Mouse (Mus musculus): Measurements from ENCODE around the gene D1Ertd622e. TPM values are rescaled to one million over a fixed set of nuclear protein-coding genes. Genes with fewer than 3 reads are reported as not detected.

The D1Ertd622e gene
- polyA plus RNA-seq, 1 experiment from 2014 or later = 22.0 TPM

DNA sequence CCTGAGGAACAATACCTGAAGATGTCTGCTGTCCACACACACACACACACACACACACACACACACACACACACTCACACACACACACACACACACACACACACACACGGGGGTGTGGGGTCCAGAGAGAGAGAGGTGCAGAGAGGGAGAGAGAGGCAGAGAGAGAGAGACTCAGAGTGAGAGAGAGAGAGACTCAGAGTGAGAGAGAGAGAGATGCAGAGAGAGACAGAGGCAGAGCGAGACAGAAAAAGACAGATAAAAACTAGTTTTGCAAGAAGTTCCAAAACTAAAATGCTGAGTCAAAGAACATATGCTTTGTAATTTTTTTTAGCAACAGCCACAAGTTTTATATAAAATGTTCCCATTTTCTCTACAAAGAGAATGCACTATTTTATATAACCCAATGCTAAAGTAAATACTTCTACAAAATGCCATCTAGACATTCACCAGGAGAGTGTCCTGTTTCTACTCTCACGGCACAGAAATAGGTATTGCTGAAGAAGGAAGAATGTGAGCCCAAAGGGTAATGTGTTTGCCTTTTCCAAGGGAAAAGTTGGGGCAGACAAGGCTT lies 11.2 kb downstream of the D1Ertd622e start:
- Histone ChIP-seq H3K9ac (ENCODE audit: low read length) (no peak overlapping the region), H3K4me3 (replicated peaks; ENCODE audit: low read length) (no peak overlapping the region), H3K27me3 (ENCODE audit: control insufficient read depth, insufficient read depth, low read length) (no peaks in the 10 kb centered on the region), H3K4me2 (ENCODE audit: low read depth, low read length) (no peak overlapping the region), H3K27ac (ENCODE audit: low read length) (no peak overlapping the region), H3K9me3 (replicated peaks; ENCODE audit: control insufficient read depth, low read length) (no peaks in the 10 kb centered on the region), H3K36me3 (ENCODE audit: control insufficient read depth, insufficient read depth, low read length) (peaks cover 5% of the 10 kb centered on the region; the same call in 1 of the 2 replicates), H3K4me1 (ENCODE audit: control insufficient read depth, insufficient read depth, low read length) (peaks cover 5% of the 10 kb centered on the region)
- 41% methylated on average over 3 of the region's 3 CpGs for WGBS
- no peak for ATAC-seq (ENCODE audit: insufficient read depth, low FRiP score)

DNA sequence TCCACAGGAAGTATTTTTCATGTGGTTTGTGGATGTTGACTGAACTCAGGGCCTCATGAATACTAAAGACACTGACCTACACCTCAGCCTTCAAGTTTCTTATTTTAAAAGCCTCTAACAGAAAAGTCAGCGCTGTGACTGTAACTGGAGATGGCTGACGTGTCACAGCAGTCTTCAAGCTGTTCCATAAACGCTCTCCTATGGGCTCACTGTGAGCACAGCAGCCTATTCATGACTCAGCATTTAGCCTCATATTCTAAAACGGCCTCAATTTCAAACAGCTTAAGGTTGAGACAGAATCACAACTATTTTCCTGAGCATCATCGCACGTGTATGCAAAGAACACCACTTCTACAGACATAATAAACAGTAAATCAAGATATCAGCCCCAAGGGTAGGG lies 11.8 kb downstream of the D1Ertd622e start:
- Histone ChIP-seq H3K36me3 (ENCODE audit: control insufficient read depth, insufficient read depth, low read length) (peaks cover 5% of the 10 kb centered on the region; the same call in 1 of the 2 replicates), H3K4me1 (ENCODE audit: control insufficient read depth, insufficient read depth, low read length) (peaks cover 5% of the 10 kb centered on the region), H3K27me3 (ENCODE audit: control insufficient read depth, insufficient read depth, low read length) (no peaks in the 10 kb centered on the region), H3K4me3 (replicated peaks; ENCODE audit: low read length) (no peak overlapping the region), H3K9ac (ENCODE audit: low read length) (no peak overlapping the region), H3K27ac (ENCODE audit: low read length) (no peak overlapping the region), H3K9me3 (replicated peaks; ENCODE audit: control insufficient read depth, low read length) (no peaks in the 10 kb centered on the region), H3K4me2 (ENCODE audit: low read depth, low read length) (no peak overlapping the region)
- WGBS = 44% methylated on average over 6 of the region's 6 CpGs
- ATAC-seq (ENCODE audit: insufficient read depth, low FRiP score) = no peak; the same call in 1 of the 2 replicates

DNA sequence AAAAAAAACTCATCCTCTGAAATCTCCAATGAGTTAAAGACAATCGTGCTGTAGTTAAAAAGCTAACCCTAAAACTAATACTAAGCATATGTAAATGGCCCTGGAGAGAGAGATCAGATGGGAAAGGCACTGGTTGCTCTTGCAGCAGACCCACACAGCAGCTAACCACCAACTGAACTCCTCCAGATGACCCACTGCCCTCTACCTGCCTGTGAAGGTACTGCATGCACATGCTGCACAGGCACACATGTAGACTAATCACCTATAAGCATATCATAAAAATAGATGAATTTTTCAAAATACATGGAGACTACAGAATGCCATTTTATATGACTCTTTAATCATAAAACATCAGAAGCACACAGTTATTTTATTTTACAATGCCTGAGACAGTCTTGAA lies 14.8 kb downstream of the D1Ertd622e start:
- WGBS = 86% methylated on average over 1 of the region's 1 CpGs
- no peak overlapping the region for H3K9ac ChIP-seq (ENCODE audit: low read length)
- H3K4me2 ChIP-seq (ENCODE audit: low read depth, low read length) = no peak overlapping the region
- no peak overlapping the region for H3K27ac ChIP-seq (ENCODE audit: low read length)
- H3K4me1 ChIP-seq (ENCODE audit: control insufficient read depth, insufficient read depth, low read length) = no peaks in the 10 kb centered on the region; the same call in 1 of the 2 replicates
- H3K27me3 ChIP-seq (ENCODE audit: control insufficient read depth, insufficient read depth, low read length) = no peaks in the 10 kb centered on the region
- H3K36me3 ChIP-seq (ENCODE audit: control insufficient read depth, insufficient read depth, low read length) = peaks cover 5% of the 10 kb centered on the region; the same call in 1 of the 2 replicates
- ATAC-seq (ENCODE audit: insufficient read depth, low FRiP score) = no peak
- H3K9me3 ChIP-seq (replicated peaks; ENCODE audit: control insufficient read depth, low read length) = no peaks in the 10 kb centered on the region
- no peak overlapping the region for H3K4me3 ChIP-seq (replicated peaks; ENCODE audit: low read length)

DNA sequence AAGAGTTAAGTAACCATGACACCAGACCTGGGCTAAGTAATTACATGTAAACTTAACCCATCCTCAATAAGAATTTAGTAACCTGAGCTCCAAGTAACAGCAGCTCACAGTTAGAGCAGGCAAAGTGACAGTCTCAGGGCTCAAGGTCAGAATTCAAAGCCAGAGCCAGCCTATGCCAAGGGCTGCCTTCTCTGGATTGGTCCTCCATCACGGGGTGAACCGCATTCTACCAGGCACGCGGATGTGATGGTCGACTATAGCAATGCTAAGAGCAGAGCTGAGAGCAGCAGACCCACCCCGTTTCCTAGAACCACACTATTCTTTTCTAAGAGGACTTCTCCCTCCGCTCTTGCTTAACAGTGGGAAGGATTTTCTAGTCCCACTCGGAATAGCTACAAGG lies 27.8 kb downstream of the D1Ertd622e start:
- Histone ChIP-seq H3K4me2 (ENCODE audit: low read depth, low read length) (no peak overlapping the region), H3K4me1 (ENCODE audit: control insufficient read depth, insufficient read depth, low read length) (no peaks in the 10 kb centered on the region), H3K4me3 (replicated peaks; ENCODE audit: low read length) (no peak overlapping the region), H3K27ac (ENCODE audit: low read length) (no peak overlapping the region), H3K9me3 (replicated peaks; ENCODE audit: control insufficient read depth, low read length) (no peaks in the 10 kb centered on the region), H3K36me3 (ENCODE audit: control insufficient read depth, insufficient read depth, low read length) (peaks cover 3% of the 10 kb centered on the region; the same call in 1 of the 2 replicates), H3K9ac (ENCODE audit: low read length) (no peak overlapping the region), H3K27me3 (ENCODE audit: control insufficient read depth, insufficient read depth, low read length) (no peaks in the 10 kb centered on the region)
- WGBS = 88% methylated on average over 8 of the region's 8 CpGs
- no peak for ATAC-seq (ENCODE audit: insufficient read depth, low FRiP score)

DNA sequence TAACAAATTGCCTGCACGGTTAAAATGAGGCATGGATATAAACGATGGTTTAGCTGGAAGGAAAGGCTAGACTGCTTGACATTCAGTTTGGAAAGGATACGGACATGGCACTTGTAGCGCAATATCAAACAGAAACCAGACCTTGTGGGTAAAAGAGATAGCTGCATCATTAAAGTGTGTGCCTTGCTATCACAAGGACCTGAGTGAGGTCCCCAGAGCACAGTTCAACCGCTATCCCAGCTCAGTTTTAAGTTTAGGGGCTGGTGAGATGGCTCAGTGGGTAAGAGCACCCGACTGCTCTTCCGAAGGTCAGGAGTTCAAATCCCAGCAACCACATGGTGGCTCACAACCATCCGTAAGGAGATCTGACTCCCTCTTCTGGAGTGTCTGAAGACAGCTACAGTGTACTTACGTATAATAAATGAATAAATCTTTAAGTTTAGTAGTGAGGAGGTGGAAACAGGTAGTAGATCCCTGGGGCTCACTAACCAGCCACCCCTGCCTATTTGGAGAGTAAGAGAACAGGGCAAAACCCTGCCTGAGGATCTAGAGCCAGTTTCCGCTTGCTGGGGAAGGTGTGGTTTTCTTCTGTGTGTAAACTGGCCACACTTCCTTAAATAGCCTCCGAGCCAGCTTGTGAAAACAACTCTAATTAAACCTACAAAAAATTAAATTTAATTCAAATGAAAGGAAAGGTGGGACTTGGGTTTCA lies 29.2 kb downstream of the D1Ertd622e start:
- Histone ChIP-seq H3K27ac (ENCODE audit: low read length) (no peak overlapping the region), H3K27me3 (ENCODE audit: control insufficient read depth, insufficient read depth, low read length) (no peaks in the 10 kb centered on the region), H3K9ac (ENCODE audit: low read length) (no peak overlapping the region), H3K9me3 (replicated peaks; ENCODE audit: control insufficient read depth, low read length) (no peaks in the 10 kb centered on the region), H3K4me1 (ENCODE audit: control insufficient read depth, insufficient read depth, low read length) (no peaks in the 10 kb centered on the region), H3K4me3 (replicated peaks; ENCODE audit: low read length) (no peak overlapping the region), H3K36me3 (ENCODE audit: control insufficient read depth, insufficient read depth, low read length) (no peaks in the 10 kb centered on the region), H3K4me2 (ENCODE audit: low read depth, low read length) (no peak overlapping the region)
- WGBS = 77% methylated on average over 10 of the region's 11 CpGs
- no peak for ATAC-seq (ENCODE audit: insufficient read depth, low FRiP score)

DNA sequence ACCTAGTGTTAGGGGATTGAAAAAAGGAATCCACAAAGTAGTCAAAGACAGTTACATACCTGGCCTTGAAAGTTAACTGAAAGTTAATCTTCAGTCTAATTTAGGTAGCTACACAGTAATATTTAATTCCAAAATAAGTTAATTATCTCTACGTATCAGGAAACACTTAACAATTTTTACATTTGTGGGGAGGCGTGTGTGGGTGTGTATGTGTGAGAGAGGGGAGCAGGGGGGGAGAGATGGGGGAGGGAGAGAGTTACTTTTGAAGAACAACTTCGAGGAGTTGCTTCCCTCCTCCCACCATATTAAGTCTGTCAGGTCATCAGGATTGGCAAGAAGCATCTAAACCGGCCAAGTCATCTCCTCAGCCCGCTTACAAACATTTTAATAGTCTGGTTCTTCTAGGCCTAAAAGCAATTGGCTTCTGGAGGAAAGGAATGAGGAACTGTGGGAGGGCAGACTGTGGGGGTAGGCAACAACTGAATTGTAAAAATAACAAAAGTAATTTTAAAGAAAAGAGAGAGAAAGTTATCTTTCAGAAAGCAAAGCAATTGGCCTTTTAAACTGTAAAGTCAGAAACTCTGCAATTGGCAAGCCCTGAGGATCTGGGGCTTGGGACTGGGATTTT lies 29.9 kb downstream of the D1Ertd622e start:
- no peak for ATAC-seq (ENCODE audit: insufficient read depth, low FRiP score)

DNA sequence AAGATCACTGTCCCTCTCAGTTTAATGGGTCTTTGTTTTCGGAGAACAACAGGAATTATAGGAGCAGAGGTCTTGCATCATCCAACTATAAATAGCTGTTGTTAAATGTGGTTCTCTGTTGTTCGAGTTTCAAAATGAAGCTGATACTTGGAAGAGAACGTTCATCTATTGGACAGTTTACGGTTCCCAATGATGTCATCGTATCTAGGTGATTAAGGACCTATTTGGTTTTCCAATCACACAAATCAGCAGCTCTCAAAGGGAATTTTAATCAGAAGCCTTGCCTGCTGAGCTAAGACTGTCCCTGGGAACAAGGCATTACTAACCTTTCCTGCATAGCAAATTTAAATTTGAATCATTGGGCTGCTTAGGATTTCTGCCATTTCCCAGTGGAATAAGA lies 31.7 kb downstream of the D1Ertd622e start:
- 78% methylated on average over 5 of the region's 5 CpGs for WGBS
- no peak overlapping the region for H3K9ac ChIP-seq (ENCODE audit: low read length)
- H3K4me2 ChIP-seq (ENCODE audit: low read depth, low read length) = no peak overlapping the region
- H3K4me3 ChIP-seq (replicated peaks; ENCODE audit: low read length) = no peak overlapping the region
- H3K27me3 ChIP-seq (ENCODE audit: control insufficient read depth, insufficient read depth, low read length) = no peaks in the 10 kb centered on the region
- no peak for ATAC-seq (ENCODE audit: insufficient read depth, low FRiP score)
- no peak overlapping the region for H3K27ac ChIP-seq (ENCODE audit: low read length)
- H3K36me3 ChIP-seq (ENCODE audit: control insufficient read depth, insufficient read depth, low read length) = no peaks in the 10 kb centered on the region
- H3K9me3 ChIP-seq (replicated peaks; ENCODE audit: control insufficient read depth, low read length) = no peaks in the 10 kb centered on the region
- no peaks in the 10 kb centered on the region for H3K4me1 ChIP-seq (ENCODE audit: control insufficient read depth, insufficient read depth, low read length)

More for the DNA sequence above, 29.9 kb downstream of the D1Ertd622e start:
- H3K27ac ChIP-seq (ENCODE audit: low read length) = no peak overlapping the region
- no peaks in the 10 kb centered on the region for H3K9me3 ChIP-seq (replicated peaks; ENCODE audit: control insufficient read depth, low read length)
- H3K4me1 ChIP-seq (ENCODE audit: control insufficient read depth, insufficient read depth, low read length) = no peaks in the 10 kb centered on the region
- H3K4me3 ChIP-seq (replicated peaks; ENCODE audit: low read length) = no peak overlapping the region
- no peaks in the 10 kb centered on the region for H3K27me3 ChIP-seq (ENCODE audit: control insufficient read depth, insufficient read depth, low read length)
- H3K4me2 ChIP-seq (ENCODE audit: low read depth, low read length) = no peak overlapping the region
- WGBS = 71% methylated on average over 5 of the region's 5 CpGs
- H3K9ac ChIP-seq (ENCODE audit: low read length) = no peak overlapping the region
- H3K36me3 ChIP-seq (ENCODE audit: control insufficient read depth, insufficient read depth, low read length) = no peaks in the 10 kb centered on the region

DNA sequence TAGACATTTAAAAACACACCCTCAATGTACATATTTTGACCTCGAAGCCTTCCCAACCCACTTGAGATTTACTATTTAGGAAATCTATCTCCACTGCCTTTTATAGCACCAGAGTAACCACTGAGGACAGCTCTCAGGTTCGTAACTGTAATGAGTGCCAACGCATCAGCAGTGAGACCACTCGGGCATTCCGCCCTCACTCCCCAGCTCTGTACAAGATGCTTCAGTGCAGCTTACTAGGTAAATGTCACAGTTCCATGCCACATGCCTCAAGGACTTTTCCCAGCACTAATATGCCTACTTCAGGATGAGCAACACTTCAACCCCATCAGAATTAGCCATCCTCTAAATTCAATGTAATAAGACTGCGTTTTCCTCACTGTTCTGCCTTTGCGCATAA lies 33.0 kb downstream of the D1Ertd622e start:
- WGBS = 86% methylated on average over 7 of the region's 7 CpGs
- ATAC-seq (ENCODE audit: insufficient read depth, low FRiP score) = no peak
- H3K4me3 ChIP-seq (replicated peaks; ENCODE audit: low read length) = no peak overlapping the region

DNA sequence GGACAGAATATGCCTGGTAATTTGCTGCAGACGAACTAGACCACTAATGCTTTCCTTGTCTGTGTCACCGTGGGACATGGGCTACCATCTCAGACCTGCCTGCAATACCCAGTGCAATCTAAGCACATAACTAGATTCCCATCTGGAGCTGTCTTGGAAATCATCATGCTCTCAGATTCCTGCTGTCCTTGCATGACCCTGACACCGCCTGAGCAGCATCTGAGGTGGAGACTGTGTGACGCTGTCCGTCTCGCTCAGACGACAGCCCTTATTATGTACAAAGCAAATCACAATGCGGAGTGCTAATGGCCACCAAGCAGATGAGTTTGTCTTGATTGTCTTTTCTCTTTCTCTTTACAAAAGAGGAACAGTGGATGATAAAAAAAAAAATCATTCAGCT lies 33.9 kb downstream of the D1Ertd622e start:
- ATAC-seq (ENCODE audit: insufficient read depth, low FRiP score) = no peak
- 86% methylated on average over 8 of the region's 8 CpGs for WGBS

More for the DNA sequence above, 33.0 kb downstream of the D1Ertd622e start:
- Histone ChIP-seq H3K4me1 (ENCODE audit: control insufficient read depth, insufficient read depth, low read length) (no peaks in the 10 kb centered on the region), H3K27ac (ENCODE audit: low read length) (no peak overlapping the region), H3K9ac (ENCODE audit: low read length) (no peak overlapping the region), H3K4me2 (ENCODE audit: low read depth, low read length) (no peak overlapping the region), H3K9me3 (replicated peaks; ENCODE audit: control insufficient read depth, low read length) (no peaks in the 10 kb centered on the region), H3K27me3 (ENCODE audit: control insufficient read depth, insufficient read depth, low read length) (no peaks in the 10 kb centered on the region), H3K36me3 (ENCODE audit: control insufficient read depth, insufficient read depth, low read length) (no peaks in the 10 kb centered on the region)

More for the DNA sequence above, 33.9 kb downstream of the D1Ertd622e start:
- Histone ChIP-seq H3K27ac (ENCODE audit: low read length) (no peak overlapping the region), H3K4me1 (ENCODE audit: control insufficient read depth, insufficient read depth, low read length) (no peaks in the 10 kb centered on the region), H3K36me3 (ENCODE audit: control insufficient read depth, insufficient read depth, low read length) (no peaks in the 10 kb centered on the region), H3K4me3 (replicated peaks; ENCODE audit: low read length) (no peak overlapping the region), H3K4me2 (ENCODE audit: low read depth, low read length) (no peak overlapping the region), H3K9me3 (replicated peaks; ENCODE audit: control insufficient read depth, low read length) (no peaks in the 10 kb centered on the region), H3K27me3 (ENCODE audit: control insufficient read depth, insufficient read depth, low read length) (no peaks in the 10 kb centered on the region), H3K9ac (ENCODE audit: low read length) (no peak overlapping the region)
